Mouse (Mus musculus): ENCODE data around the gene Usp6nl.

DNA sequence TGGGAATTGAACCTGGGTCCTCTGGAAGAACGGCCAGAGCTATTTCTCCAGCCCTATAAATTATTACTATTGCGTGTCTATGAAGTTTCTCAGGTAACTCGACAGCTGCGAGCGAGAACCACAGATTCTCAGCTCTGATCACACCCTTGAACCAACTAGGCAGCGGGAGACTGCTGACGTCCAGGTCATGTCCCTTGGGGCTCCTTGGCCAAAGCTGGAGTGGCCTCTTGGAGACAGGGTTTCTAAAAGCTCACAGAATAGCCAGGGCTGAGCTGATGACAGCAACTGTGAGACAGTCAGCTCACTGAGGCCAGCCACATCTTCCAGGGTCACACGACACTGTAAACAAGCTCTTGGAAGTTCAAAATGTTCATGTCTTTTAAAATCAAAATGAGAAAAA lies 159.5 kb downstream of the Usp6nl start:
- TF ChIP-seq POLR2A (IDR thresholded peaks at IDR 0.05; ENCODE audit: insufficient read depth, low read depth, low read length) = no peak
- no peak for TF ChIP-seq CTCF (IDR thresholded peaks at IDR 0.05)
- no peak for TF ChIP-seq EP300 (IDR thresholded peaks at IDR 0.05; ENCODE audit: insufficient read depth, low read depth, low read length)

All from heart, adult 2 months (tissue).